ENCODE assay signal across 31 mouse cellular contexts in the genomic region with DNA sequence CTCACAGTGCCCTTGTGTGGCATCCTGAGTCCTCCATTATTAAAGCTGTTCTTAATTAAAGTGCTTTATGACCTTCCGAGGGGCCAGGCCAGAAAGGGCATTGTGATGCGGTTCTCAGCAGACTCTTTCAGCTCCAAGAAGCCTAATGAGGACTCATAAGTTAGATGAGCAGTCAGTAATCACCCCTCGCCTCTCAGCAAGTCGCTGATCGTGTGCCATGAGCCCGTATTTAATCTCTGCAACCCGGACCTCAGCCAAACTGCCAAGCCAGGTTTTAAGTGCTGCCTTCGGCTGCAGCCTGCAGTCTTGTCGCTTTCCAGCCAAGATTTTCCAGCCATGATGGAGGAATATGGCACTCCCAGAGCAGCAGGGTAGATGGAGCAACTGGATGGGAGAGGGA. TPM values are rescaled to one million over a fixed set of nuclear protein-coding genes. Genes with fewer than 3 reads are reported as not detected.
DNase-seq lines count a peak whose midpoint lies in the region; ATAC-seq lines count a peak whose summit lies in the region.
"Had no signal": no experiment of that assay in that cellular context is flagged by ENCODE, and none has a peak within 500 bp of the region (broad histone marks: within the 10 kb centered on the region; RNA-seq: fewer than 3 reads in every experiment).

No protein-coding gene starts in this region.

- H3K4me1 ChIP-seq in hindbrain, embryonic 14.5 days (replicated peaks; ENCODE audit: control insufficient read depth, insufficient read depth, low read length) = no peaks in the 10 kb centered on the region
- no peaks in the 10 kb centered on the region for H3K4me1 ChIP-seq in hindbrain, embryonic 12.5 days
- H3K4me1 ChIP-seq in midbrain, embryonic 11.5 days (ENCODE audit: control insufficient read depth, insufficient read depth, low read length) = no peaks in the 10 kb centered on the region
- no peaks in the 10 kb centered on the region for H3K4me1 ChIP-seq in midbrain, embryonic 16.5 days (ENCODE audit: control insufficient read depth, insufficient read depth, low read length)
- H3K4me1 ChIP-seq: forebrain, embryonic 12.5 days; heart, embryonic 13.5 days; limb, embryonic 15.5 days; liver, embryonic 13.5 days; megakaryocyte, embryonic 14.5 days; midbrain, embryonic 15.5 days; neural tube, embryonic 13.5 days had no signal

- H3K4me2 ChIP-seq in hindbrain, embryonic 14.5 days (replicated peaks) = no peak overlapping the region
- no peak overlapping the region for H3K4me2 ChIP-seq in hindbrain, embryonic 12.5 days (replicated peaks)
- H3K4me2 ChIP-seq in midbrain, embryonic 11.5 days = no peak overlapping the region
- no peak overlapping the region for H3K4me2 ChIP-seq in midbrain, embryonic 16.5 days (ENCODE audit: low read length)
- H3K4me2 ChIP-seq: forebrain, embryonic 12.5 days; heart, embryonic 13.5 days; limb, embryonic 15.5 days; liver, embryonic 13.5 days; midbrain, embryonic 15.5 days; neural tube, embryonic 13.5 days had no signal

- no peak for ATAC-seq in cerebellum, adult (ENCODE audit: insufficient number of reproducible peaks, low FRiP score, low TSS enrichment)
- ATAC-seq in hindbrain, embryonic 14.5 days (ENCODE audit: low FRiP score) = 0 out of 2 replicates have a peak, but pooled peaks have one; percentile 31
- no peak for ATAC-seq in hindbrain, embryonic 12.5 days (ENCODE audit: low FRiP score)
- ATAC-seq in midbrain, embryonic 11.5 days (ENCODE audit: low FRiP score) = no peak
- no peak for ATAC-seq in midbrain, embryonic 16.5 days
- no peak for ATAC-seq in megakaryocyte-erythroid progenitor cell, adult 5-6 weeks (replicated peaks; ENCODE audit: low FRiP score, low TSS enrichment, poor library complexity, severe bottlenecking)
- ATAC-seq: intestine, embryonic 16.5 days; lung, postnatal 0 days; midbrain, embryonic 15.5 days; Patski had no signal

- no peaks in the 10 kb centered on the region for H3K36me3 ChIP-seq in hindbrain, embryonic 14.5 days (replicated peaks; ENCODE audit: control insufficient read depth, insufficient read depth)
- no peaks in the 10 kb centered on the region for H3K36me3 ChIP-seq in hindbrain, embryonic 12.5 days
- no peaks in the 10 kb centered on the region for H3K36me3 ChIP-seq in midbrain, embryonic 11.5 days (ENCODE audit: control insufficient read depth, insufficient read depth, low read length)
- no peaks in the 10 kb centered on the region for H3K36me3 ChIP-seq in midbrain, embryonic 16.5 days (ENCODE audit: control insufficient read depth, insufficient read depth, low read length)
- H3K36me3 ChIP-seq: forebrain, embryonic 12.5 days; heart, embryonic 13.5 days; limb, embryonic 10.5 days; limb, embryonic 15.5 days; liver, embryonic 13.5 days; midbrain, embryonic 15.5 days; neural tube, embryonic 13.5 days had no signal

- H3K9me3 ChIP-seq in hindbrain, embryonic 14.5 days (ENCODE audit: control insufficient read depth, low read length) = no peaks in the 10 kb centered on the region
- H3K9me3 ChIP-seq in hindbrain, embryonic 12.5 days (replicated peaks) = no peaks in the 10 kb centered on the region
- no peaks in the 10 kb centered on the region; the same call in 1 of the 2 replicates for H3K9me3 ChIP-seq in midbrain, embryonic 11.5 days (ENCODE audit: control insufficient read depth, low read length)
- no peaks in the 10 kb centered on the region for H3K9me3 ChIP-seq in midbrain, embryonic 16.5 days (replicated peaks; ENCODE audit: control insufficient read depth, low read length, poor library complexity, severe bottlenecking)
- H3K9me3 ChIP-seq: forebrain, embryonic 12.5 days; limb, embryonic 10.5 days; limb, embryonic 15.5 days; midbrain, embryonic 15.5 days; neural tube, embryonic 13.5 days had no signal

- H3K27me3 ChIP-seq in hindbrain, embryonic 14.5 days (ENCODE audit: control insufficient read depth, insufficient read depth, low read length) = no peaks in the 10 kb centered on the region
- no peaks in the 10 kb centered on the region for H3K27me3 ChIP-seq in hindbrain, embryonic 12.5 days
- no peaks in the 10 kb centered on the region for H3K27me3 ChIP-seq in midbrain, embryonic 11.5 days (ENCODE audit: control insufficient read depth, insufficient read depth, low read length)
- no peaks in the 10 kb centered on the region for H3K27me3 ChIP-seq in midbrain, embryonic 16.5 days (ENCODE audit: control insufficient read depth, insufficient read depth, low read depth, low read length)
- H3K27me3 ChIP-seq: forebrain, embryonic 12.5 days; heart, embryonic 13.5 days; limb, embryonic 15.5 days; liver, embryonic 13.5 days; megakaryocyte, embryonic 14.5 days; midbrain, embryonic 15.5 days; neural tube, embryonic 13.5 days; Patski had no signal

- H3K4me3 ChIP-seq in hindbrain, embryonic 14.5 days (replicated peaks; ENCODE audit: low read length) = no peak overlapping the region
- H3K4me3 ChIP-seq in hindbrain, embryonic 12.5 days = no peak overlapping the region
- no peak overlapping the region for H3K4me3 ChIP-seq in midbrain, embryonic 11.5 days (ENCODE audit: low read depth, low read length)
- no peak overlapping the region for H3K4me3 ChIP-seq in midbrain, embryonic 16.5 days (ENCODE audit: low read depth, low read length)
- H3K4me3 ChIP-seq: erythroblast, embryonic 14.5 days; forebrain, embryonic 12.5 days; heart, adult 2 months; heart, embryonic 13.5 days; limb, embryonic 10.5 days; limb, embryonic 15.5 days; liver, embryonic 13.5 days; megakaryocyte, embryonic 14.5 days; midbrain, embryonic 15.5 days; myocyte; neural tube, embryonic 13.5 days had no signal

- H3K27ac ChIP-seq in hindbrain, embryonic 14.5 days = no peak overlapping the region
- H3K27ac ChIP-seq in hindbrain, embryonic 12.5 days = no peak overlapping the region
- no peak overlapping the region for H3K27ac ChIP-seq in midbrain, embryonic 11.5 days (ENCODE audit: low read depth, low read length)
- no peak overlapping the region for H3K27ac ChIP-seq in midbrain, embryonic 16.5 days (ENCODE audit: low read length)
- H3K27ac ChIP-seq: forebrain, embryonic 12.5 days; heart, adult 2 months; heart, embryonic 13.5 days; kidney, postnatal 0 days; limb, embryonic 10.5 days; limb, embryonic 15.5 days; liver, embryonic 13.5 days; midbrain, embryonic 15.5 days; neural tube, embryonic 13.5 days had no signal

- peak; percentile 27 to 50 for DNase-seq in cerebellum, postnatal 25 days
- DNase-seq in hindbrain, embryonic 14.5 days (ENCODE audit: low spot score) = no peak
- peak; percentile 72 for DNase-seq in midbrain, embryonic 11.5 days (ENCODE audit: low spot score, missing footprints)
- DNase-seq: adrenal gland, postnatal 10 days; gastrocnemius, postnatal 25 days; kidney, adult 8-10 months; kidney, postnatal 4 days; liver, embryonic 13.5 days; lung, adult 18-20 months; lung, postnatal 4 days; thymus, adult 2 months; thymus, postnatal 36 days had no signal

- WGBS in hindbrain, embryonic 14.5 days = 76% methylated on average over 9 of the region's 9 CpGs
- 75% methylated on average over 9 of the region's 9 CpGs for WGBS in hindbrain, embryonic 12.5 days
- 80% methylated on average over 9 of the region's 9 CpGs for WGBS in midbrain, embryonic 11.5 days
- 66% methylated on average over 9 of the region's 9 CpGs for WGBS in midbrain, embryonic 16.5 days

- H3K9ac ChIP-seq in hindbrain, embryonic 14.5 days = no peak overlapping the region
- no peak overlapping the region for H3K9ac ChIP-seq in hindbrain, embryonic 12.5 days
- no peak overlapping the region for H3K9ac ChIP-seq in midbrain, embryonic 11.5 days (ENCODE audit: low read length)
- no peak overlapping the region for H3K9ac ChIP-seq in midbrain, embryonic 16.5 days (ENCODE audit: low read depth, low read length)
- H3K9ac ChIP-seq: forebrain, embryonic 12.5 days; heart, embryonic 13.5 days; limb, embryonic 15.5 days; liver, embryonic 13.5 days; midbrain, embryonic 15.5 days; neural tube, embryonic 13.5 days had no signal

RNA-seq across cellular contexts. Expression of gene Rbfox1, which starts 56.1 kb away (rescaled TPM):
- 203 and 217 TPM in 2 replicates for polyA plus RNA-seq in hindbrain, embryonic 14.5 days (2014; fragmentation: Nextera tagmentation; extraction: Ambion mirVana)
- polyA plus RNA-seq in hindbrain, embryonic 12.5 days (2016; fragmentation: Nextera tagmentation; extraction: Ambion mirVana) = 50.1 and 58.9 TPM in 2 replicates
- polyA plus RNA-seq in midbrain, embryonic 11.5 days (2014; fragmentation: Nextera tagmentation; extraction: Ambion mirVana) = 6.1 and 7.0 TPM in 2 replicates
- 214 and 259 TPM in 2 replicates for polyA plus RNA-seq in midbrain, embryonic 16.5 days (2015; fragmentation: Nextera tagmentation; extraction: Ambion mirVana)
- total RNA-seq in megakaryocyte-erythroid progenitor cell, adult 5-6 weeks (2014; fragmentation: Nextera tagmentation) = not detected in 2 replicates
- total RNA-seq in megakaryocyte-erythroid progenitor cell, adult 5-6 weeks (2017) = 0.04 TPM in 1 of 2 replicates, not detected in the other
- total RNA-seq: MEL had no signal
- polyA plus RNA-seq: erythroblast, embryonic 14.5 days; Patski had no signal
